Mouse (Mus musculus): ENCODE measurements at regions not wholly inside any gene's neighbourhood (a gene's known extent, or its start where the extent isn't known, plus 50 kb on each side); places are given as distances from the start of the nearest gene placed in this dataset.

- no peaks in the 10 kb centered on the region for H3K36me3 ChIP-seq (ENCODE audit: control insufficient read depth, insufficient read depth, low read length)
- H3K4me2 ChIP-seq (ENCODE audit: low read length): no peak overlapping the region
- H3K9ac ChIP-seq (ENCODE audit: low read length): no peak overlapping the region
- 83% methylated on average over 1 of the region's 1 CpGs for WGBS
- ATAC-seq (no peak), DNase-seq (ENCODE audit: low spot score) (no peak)
- H3K27me3 ChIP-seq (replicated peaks; ENCODE audit: control insufficient read depth, insufficient read depth, low read length): no peaks in the 10 kb centered on the region
- H3K4me1 ChIP-seq (ENCODE audit: control insufficient read depth, insufficient read depth, low read length): no peaks in the 10 kb centered on the region
- H3K27ac ChIP-seq (ENCODE audit: low read depth, low read length): no peak overlapping the region
- H3K4me3 ChIP-seq (ENCODE audit: low read depth, low read length): no peak overlapping the region
- no peaks in the 10 kb centered on the region for H3K9me3 ChIP-seq (replicated peaks; ENCODE audit: control insufficient read depth, low read length)
Observed at GRCm38 (mm10) chr1:94298395-94298794, 246.0 kb upstream of the Pdcd1 start.

DNA sequence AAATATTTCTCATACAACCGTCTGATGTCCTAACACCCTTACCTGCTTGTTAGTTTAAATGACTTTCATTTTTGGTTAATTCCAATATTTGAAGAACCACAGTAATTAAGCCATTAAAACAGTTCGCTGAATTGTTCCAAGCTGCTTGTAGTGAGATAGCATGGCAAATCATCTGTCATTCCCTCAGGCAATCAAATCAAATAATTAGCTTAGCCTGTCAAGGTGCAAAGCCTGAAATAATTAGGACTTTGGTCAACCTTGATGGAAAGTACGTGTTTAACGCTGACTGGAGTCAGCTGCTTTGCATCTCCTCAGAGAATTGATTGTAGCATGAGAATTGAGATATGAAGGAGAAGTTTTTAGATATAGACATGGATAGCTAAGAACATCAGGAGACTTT, 220.2 kb upstream of the Pdcd1 start:
- WGBS: 55% methylated on average over 4 of the region's 4 CpGs
- ATAC-seq (no peak), DNase-seq (ENCODE audit: low spot score) (no peak)

DNA sequence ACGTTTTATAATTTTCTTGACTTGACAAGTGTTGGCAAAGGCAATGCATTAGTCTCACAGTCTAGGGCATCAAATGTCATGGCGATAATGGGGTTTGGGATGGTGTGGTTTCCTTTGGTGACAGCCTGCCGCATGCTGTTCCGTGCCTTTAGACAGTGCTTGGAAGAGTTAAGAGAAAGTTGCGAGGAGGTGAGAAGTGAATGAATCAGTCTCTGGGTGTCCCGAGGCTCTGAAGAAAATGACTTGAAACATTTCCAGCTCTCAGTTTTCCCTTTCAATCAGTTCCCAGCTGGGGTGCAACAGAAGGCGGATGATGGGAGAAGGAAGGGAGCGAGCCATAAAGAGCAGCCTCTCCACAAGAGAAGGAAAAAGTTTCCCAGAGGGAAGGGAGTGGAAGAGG, 211.0 kb upstream of the Pdcd1 start:
- H3K4me1 ChIP-seq (ENCODE audit: control insufficient read depth, insufficient read depth, low read length): no peaks in the 10 kb centered on the region; the same call in 1 of the 2 replicates
- H3K27me3 ChIP-seq (replicated peaks; ENCODE audit: control insufficient read depth, insufficient read depth, low read length): no peaks in the 10 kb centered on the region
- DNase-seq (ENCODE audit: low spot score): peak; percentile 81
- ATAC-seq: peak; percentile 94
- 57% methylated on average over 8 of the region's 8 CpGs for WGBS
- H3K4me2 ChIP-seq (ENCODE audit: low read length): no peak overlapping the region
- H3K9ac ChIP-seq (ENCODE audit: low read length): no peak overlapping the region
- no peaks in the 10 kb centered on the region for H3K36me3 ChIP-seq (ENCODE audit: control insufficient read depth, insufficient read depth, low read length)
- no peak overlapping the region for H3K4me3 ChIP-seq (ENCODE audit: low read depth, low read length)
- H3K9me3 ChIP-seq (replicated peaks; ENCODE audit: control insufficient read depth, low read length): no peaks in the 10 kb centered on the region
- no peak overlapping the region for H3K27ac ChIP-seq (ENCODE audit: low read depth, low read length)

More for the DNA sequence above, 220.2 kb upstream of the Pdcd1 start:
- no peak overlapping the region for H3K27ac ChIP-seq (ENCODE audit: low read depth, low read length)
- no peak overlapping the region for H3K9ac ChIP-seq (ENCODE audit: low read length)
- H3K9me3 ChIP-seq (replicated peaks; ENCODE audit: control insufficient read depth, low read length): no peaks in the 10 kb centered on the region
- H3K4me1 ChIP-seq (ENCODE audit: control insufficient read depth, insufficient read depth, low read length): no peaks in the 10 kb centered on the region
- H3K36me3 ChIP-seq (ENCODE audit: control insufficient read depth, insufficient read depth, low read length): no peaks in the 10 kb centered on the region
- H3K4me3 ChIP-seq (ENCODE audit: low read depth, low read length): no peak overlapping the region
- H3K4me2 ChIP-seq (ENCODE audit: low read length): no peak overlapping the region
- H3K27me3 ChIP-seq (replicated peaks; ENCODE audit: control insufficient read depth, insufficient read depth, low read length): no peaks in the 10 kb centered on the region

- Histone ChIP-seq H3K4me2 (ENCODE audit: low read length) (no peak overlapping the region), H3K4me3 (ENCODE audit: low read depth, low read length) (no peak overlapping the region), H3K27me3 (replicated peaks; ENCODE audit: control insufficient read depth, insufficient read depth, low read length) (no peaks in the 10 kb centered on the region), H3K9me3 (replicated peaks; ENCODE audit: control insufficient read depth, low read length) (no peaks in the 10 kb centered on the region), H3K4me1 (ENCODE audit: control insufficient read depth, insufficient read depth, low read length) (no peaks in the 10 kb centered on the region), H3K27ac (ENCODE audit: low read depth, low read length) (no peak overlapping the region), H3K9ac (ENCODE audit: low read length) (no peak overlapping the region), H3K36me3 (ENCODE audit: control insufficient read depth, insufficient read depth, low read length) (no peaks in the 10 kb centered on the region)
- 65% methylated on average over 1 of the region's 1 CpGs for WGBS
- ATAC-seq: no peak
- no peak for DNase-seq (ENCODE audit: low spot score)
Observed at GRCm38 (mm10) chr1:94235426-94235825, 183.1 kb upstream of the Pdcd1 start.

GRCm38 (mm10) chr1:94221006-94221405, 168.7 kb upstream of the Pdcd1 start:
- peak; percentile 37 for DNase-seq (ENCODE audit: low spot score)
- no peaks in the 10 kb centered on the region for H3K27me3 ChIP-seq (replicated peaks; ENCODE audit: control insufficient read depth, insufficient read depth, low read length)

GRCm38 (mm10) chr1:94217407-94217806, 165.1 kb upstream of the Pdcd1 start:
- H3K27me3 ChIP-seq (replicated peaks; ENCODE audit: control insufficient read depth, insufficient read depth, low read length): no peaks in the 10 kb centered on the region
- no peaks in the 10 kb centered on the region for H3K36me3 ChIP-seq (ENCODE audit: control insufficient read depth, insufficient read depth, low read length)
- H3K27ac ChIP-seq (ENCODE audit: low read depth, low read length): no peak overlapping the region
- H3K9me3 ChIP-seq (replicated peaks; ENCODE audit: control insufficient read depth, low read length): no peaks in the 10 kb centered on the region
- no peak overlapping the region for H3K4me2 ChIP-seq (ENCODE audit: low read length)
- DNase-seq (ENCODE audit: low spot score) (no peak), ATAC-seq (no peak)
- no peaks in the 10 kb centered on the region for H3K4me1 ChIP-seq (ENCODE audit: control insufficient read depth, insufficient read depth, low read length)
- H3K9ac ChIP-seq (ENCODE audit: low read length): no peak overlapping the region
- no peak overlapping the region for H3K4me3 ChIP-seq (ENCODE audit: low read depth, low read length)
- 87% methylated on average over 2 of the region's 2 CpGs for WGBS

More at GRCm38 (mm10) chr1:94221006-94221405, 168.7 kb upstream of the Pdcd1 start:
- Histone ChIP-seq H3K27ac (ENCODE audit: low read depth, low read length) (no peak overlapping the region), H3K36me3 (ENCODE audit: control insufficient read depth, insufficient read depth, low read length) (no peaks in the 10 kb centered on the region), H3K9me3 (replicated peaks; ENCODE audit: control insufficient read depth, low read length) (no peaks in the 10 kb centered on the region), H3K4me1 (ENCODE audit: control insufficient read depth, insufficient read depth, low read length) (no peaks in the 10 kb centered on the region), H3K9ac (ENCODE audit: low read length) (no peak overlapping the region), H3K4me2 (ENCODE audit: low read length) (no peak overlapping the region), H3K4me3 (ENCODE audit: low read depth, low read length) (no peak overlapping the region)
- peak; percentile 50; the same call in 1 of the 2 replicates for ATAC-seq
- WGBS: 49% methylated on average over 3 of the region's 3 CpGs

DNA sequence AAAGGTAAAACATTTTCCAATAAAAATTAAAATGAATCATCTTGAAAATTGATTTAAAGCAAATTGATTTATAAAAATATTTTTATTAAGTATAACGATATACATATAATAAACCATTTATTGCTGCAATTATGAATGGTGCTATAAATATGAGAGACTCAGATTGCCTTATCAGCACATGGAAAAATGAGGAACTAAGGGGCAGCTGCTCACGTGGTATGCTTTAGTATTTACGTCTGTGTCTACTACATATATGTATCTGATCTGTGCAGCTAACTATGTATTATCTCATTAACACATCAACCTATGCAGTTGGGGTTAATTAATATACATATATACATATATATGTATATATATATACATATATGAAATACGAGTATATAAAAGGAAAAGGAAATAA, 156.6 kb upstream of the Pdcd1 start:
- H3K4me1 ChIP-seq (ENCODE audit: control insufficient read depth, insufficient read depth, low read length): no peaks in the 10 kb centered on the region
- 89% methylated on average over 4 of the region's 4 CpGs for WGBS
- DNase-seq (ENCODE audit: low spot score): no peak
- H3K27ac ChIP-seq (ENCODE audit: low read depth, low read length): no peak overlapping the region
- no peaks in the 10 kb centered on the region for H3K27me3 ChIP-seq (replicated peaks; ENCODE audit: control insufficient read depth, insufficient read depth, low read length)
- no peak overlapping the region for H3K4me3 ChIP-seq (ENCODE audit: low read depth, low read length)
- no peaks in the 10 kb centered on the region for H3K36me3 ChIP-seq (ENCODE audit: control insufficient read depth, insufficient read depth, low read length)
- H3K4me2 ChIP-seq (ENCODE audit: low read length): no peak overlapping the region
- no peak for ATAC-seq
- no peak overlapping the region for H3K9ac ChIP-seq (ENCODE audit: low read length)
- no peaks in the 10 kb centered on the region for H3K9me3 ChIP-seq (replicated peaks; ENCODE audit: control insufficient read depth, low read length)

DNA sequence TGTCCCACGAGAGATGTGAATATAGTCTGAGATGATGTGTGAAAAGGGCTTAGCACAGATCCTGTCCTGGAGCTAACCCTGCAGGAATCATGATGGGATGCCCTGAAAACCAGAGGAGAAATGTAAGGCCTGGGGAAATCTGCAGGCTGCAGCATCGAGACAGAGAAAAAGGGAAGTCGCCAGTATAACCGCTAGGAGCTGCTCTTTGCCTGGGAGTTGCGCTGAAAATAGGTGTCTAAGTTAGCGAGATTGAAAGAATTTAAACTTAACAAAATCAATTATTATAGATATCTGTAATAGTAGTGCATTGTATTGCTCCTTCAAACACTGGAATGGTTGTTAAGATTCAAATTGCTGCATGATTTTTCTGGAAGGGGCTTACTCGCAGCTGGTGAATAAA, 155.5 kb upstream of the Pdcd1 start:
- no peak for ATAC-seq
- no peak for DNase-seq (ENCODE audit: low spot score)

DNA sequence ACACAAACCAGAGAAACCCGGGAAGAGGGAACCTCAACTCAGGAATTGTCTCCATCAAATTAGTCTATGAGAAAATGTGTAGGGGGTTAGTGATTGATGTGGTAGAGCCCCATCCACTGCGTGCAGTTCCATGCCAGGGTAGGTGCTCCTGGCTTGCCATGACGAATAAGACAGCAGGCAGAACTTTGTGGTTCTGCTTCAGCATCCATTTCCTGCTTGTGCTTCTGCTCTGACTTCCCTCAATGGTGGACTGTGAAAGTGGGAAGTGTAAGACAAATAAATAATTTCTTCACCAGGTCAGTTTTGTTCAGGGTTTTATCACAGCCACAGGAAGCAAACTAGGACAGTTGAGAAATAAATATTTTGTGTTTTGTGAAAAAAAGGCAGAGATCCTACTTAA, 150.9 kb upstream of the Pdcd1 start:
- 97% methylated on average over 3 of the region's 3 CpGs for WGBS
- no peak overlapping the region for H3K4me3 ChIP-seq (ENCODE audit: low read depth, low read length)
- H3K9me3 ChIP-seq (replicated peaks; ENCODE audit: control insufficient read depth, low read length): no peaks in the 10 kb centered on the region
- H3K27ac ChIP-seq (ENCODE audit: low read depth, low read length): no peak overlapping the region
- DNase-seq (ENCODE audit: low spot score): no peak
- H3K27me3 ChIP-seq (replicated peaks; ENCODE audit: control insufficient read depth, insufficient read depth, low read length): no peaks in the 10 kb centered on the region
- no peak for ATAC-seq
- H3K4me2 ChIP-seq (ENCODE audit: low read length): no peak overlapping the region
- H3K9ac ChIP-seq (ENCODE audit: low read length): no peak overlapping the region
- H3K4me1 ChIP-seq (ENCODE audit: control insufficient read depth, insufficient read depth, low read length): no peaks in the 10 kb centered on the region
- no peaks in the 10 kb centered on the region for H3K36me3 ChIP-seq (ENCODE audit: control insufficient read depth, insufficient read depth, low read length)

More for the DNA sequence above, 155.5 kb upstream of the Pdcd1 start:
- Histone ChIP-seq H3K27ac (ENCODE audit: low read depth, low read length) (no peak overlapping the region), H3K4me1 (ENCODE audit: control insufficient read depth, insufficient read depth, low read length) (no peaks in the 10 kb centered on the region), H3K4me3 (ENCODE audit: low read depth, low read length) (no peak overlapping the region), H3K9ac (ENCODE audit: low read length) (no peak overlapping the region), H3K36me3 (ENCODE audit: control insufficient read depth, insufficient read depth, low read length) (no peaks in the 10 kb centered on the region), H3K4me2 (ENCODE audit: low read length) (no peak overlapping the region), H3K27me3 (replicated peaks; ENCODE audit: control insufficient read depth, insufficient read depth, low read length) (no peaks in the 10 kb centered on the region), H3K9me3 (replicated peaks; ENCODE audit: control insufficient read depth, low read length) (no peaks in the 10 kb centered on the region)
- 87% methylated on average over 7 of the region's 7 CpGs for WGBS

Data from forebrain, embryonic 14.5 days (tissue).